26 mouse cellular contexts compared by ENCODE assay signal in the genomic region with DNA sequence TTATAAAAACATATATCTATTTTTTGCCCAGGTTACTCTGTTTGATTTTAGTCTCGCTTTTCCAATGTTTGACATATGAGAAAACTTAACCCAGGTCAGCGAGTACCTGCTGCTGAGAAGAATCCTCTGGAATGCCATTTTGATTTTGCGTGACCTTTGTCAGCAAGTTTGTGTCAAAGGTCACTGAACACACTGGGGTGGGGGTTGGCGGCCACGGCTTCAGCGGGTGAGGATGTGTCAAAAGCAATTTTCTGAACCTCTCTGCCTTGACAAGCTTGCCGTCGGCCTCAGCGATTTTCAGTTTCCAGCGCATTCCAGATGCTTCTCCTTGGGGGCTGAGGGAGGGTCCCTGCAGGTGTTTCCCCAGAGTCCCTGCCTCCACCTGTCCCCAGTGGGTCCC.
"Had no signal": no experiment of that assay in that cellular context is flagged by ENCODE, and none has a peak within 500 bp of the region (broad histone marks: within the 10 kb centered on the region; RNA-seq: fewer than 3 reads in every experiment).

No protein-coding gene starts in this region.

- ATAC-seq: hindbrain, embryonic 16.5 days; inflammation-experienced regulatory T-cells, adult 6 months; intestine, embryonic 15.5 days; intestine, postnatal 0 days; liver, embryonic 12.5 days had no signal

- H3K36me3 ChIP-seq: heart, embryonic 10.5 days; heart, embryonic 12.5 days; hindbrain, embryonic 10.5 days; hindbrain, embryonic 12.5 days; intestine, embryonic 15.5 days; limb, embryonic 13.5 days; limb, embryonic 15.5 days; liver, embryonic 12.5 days had no signal

- H3K9me3 ChIP-seq: intestine, embryonic 15.5 days; limb, embryonic 15.5 days had no signal

- DNase-seq: gastrocnemius, adult 2 months; gastrocnemius, postnatal 10 days; gastrocnemius, postnatal 25 days; heart, adult 18-20 months; heart, postnatal 10 days; heart, postnatal 4 days; kidney, adult 18-20 months; kidney, adult 8-10 months; kidney, postnatal 10 days; kidney, postnatal 25 days; kidney, postnatal 4 days; left cerebral cortex, postnatal 4 days had no signal

- H3K4me3 ChIP-seq: gastrocnemius, adult 2 months; heart, embryonic 10.5 days; heart, embryonic 12.5 days; hindbrain, embryonic 10.5 days; hindbrain, embryonic 12.5 days; intestine, embryonic 15.5 days; layer of hippocampus, adult 2 months; limb, embryonic 13.5 days; limb, embryonic 15.5 days; liver, embryonic 12.5 days had no signal

- H3K9ac ChIP-seq: heart, embryonic 12.5 days; hindbrain, embryonic 12.5 days; hindbrain, embryonic 14.5 days; intestine, embryonic 15.5 days; limb, embryonic 13.5 days; limb, embryonic 15.5 days; liver, embryonic 12.5 days; liver, embryonic 14.5 days had no signal

- H3K4me2 ChIP-seq: heart, embryonic 12.5 days; hindbrain, embryonic 12.5 days; hindbrain, embryonic 14.5 days; intestine, embryonic 15.5 days; limb, embryonic 13.5 days; limb, embryonic 15.5 days; liver, embryonic 12.5 days had no signal

- H3K27ac ChIP-seq: gastrocnemius, adult 2 months; heart, embryonic 10.5 days; hindbrain, embryonic 10.5 days; hindbrain, embryonic 12.5 days; hindbrain, embryonic 14.5 days; intestine, embryonic 15.5 days; layer of hippocampus, adult 2 months; limb, embryonic 13.5 days; limb, embryonic 15.5 days; liver, embryonic 12.5 days; liver, embryonic 14.5 days had no signal

- H3K4me1 ChIP-seq: heart, embryonic 12.5 days; liver, embryonic 12.5 days had no signal
